Mouse (Mus musculus): ENCODE results near the gene Alyref. TPM values are rescaled to one million over a fixed set of nuclear protein-coding genes. Genes with fewer than 3 reads are reported as not detected.
A peak's percentile ranks its signal among the peaks of the same experiment; 100 is the strongest.

Alyref gene
- polyA plus RNA-seq, 1 experiment from 2014 or later = 219 TPM

- no peak for ATAC-seq (ENCODE audit: low FRiP score)
- WGBS = 83% methylated on average over 3 of the region's 3 CpGs
- peaks cover 17% of the 10 kb centered on the region for H3K36me3 ChIP-seq
Observed at GRCm38 (mm10) chr11:120548214-120548613, 50.0 kb downstream of the Alyref start.

GRCm38 (mm10) chr11:120547469-120547868 lies 50.7 kb downstream of the Alyref start:
- ATAC-seq (ENCODE audit: low FRiP score) = no peak
- Histone ChIP-seq H3K4me2 (peak overlapping the region; percentile 92), H3K9me3 (replicated peaks) (no peaks in the 10 kb centered on the region)

More at GRCm38 (mm10) chr11:120548214-120548613, 50.0 kb downstream of the Alyref start:
- H3K9ac ChIP-seq (replicated peaks) = peak overlapping the region; percentile 98
- H3K4me1 ChIP-seq = peaks cover 43% of the 10 kb centered on the region
- no peaks in the 10 kb centered on the region for H3K27me3 ChIP-seq (replicated peaks)
- H3K27ac ChIP-seq (replicated peaks) = no peak overlapping the region
- H3K4me3 ChIP-seq (replicated peaks) = peak overlapping the region; percentile 94
- H3K9me3 ChIP-seq (replicated peaks) = no peaks in the 10 kb centered on the region
- peak overlapping the region; percentile 92 for H3K4me2 ChIP-seq

GRCm38 (mm10) chr11:120545964-120546363 lies 52.2 kb downstream of the Alyref start:
- Histone ChIP-seq H3K4me3 (replicated peaks) (no peak overlapping the region), H3K9me3 (replicated peaks) (no peaks in the 10 kb centered on the region), H3K27me3 (replicated peaks) (no peaks in the 10 kb centered on the region), H3K4me2 (no peak overlapping the region), H3K36me3 (peaks cover 32% of the 10 kb centered on the region), H3K27ac (replicated peaks) (no peak overlapping the region), H3K4me1 (peaks cover 41% of the 10 kb centered on the region), H3K9ac (replicated peaks) (no peak overlapping the region)
- no peak for ATAC-seq (ENCODE audit: low FRiP score)
- 92% methylated on average over 3 of the region's 3 CpGs for WGBS

More at GRCm38 (mm10) chr11:120547469-120547868, 50.7 kb downstream of the Alyref start:
- 69% methylated on average over 2 of the region's 2 CpGs for WGBS
- H3K36me3 ChIP-seq = peaks cover 24% of the 10 kb centered on the region
- H3K27me3 ChIP-seq (replicated peaks) = no peaks in the 10 kb centered on the region
- H3K4me3 ChIP-seq (replicated peaks) = 0 out of 2 replicates have a peak overlapping the region, but pooled peaks have one; percentile 94
- no peak overlapping the region for H3K27ac ChIP-seq (replicated peaks)
- 0 out of 2 replicates have a peak overlapping the region, but pooled peaks have one; percentile 98 for H3K9ac ChIP-seq (replicated peaks)
- H3K4me1 ChIP-seq = peaks cover 43% of the 10 kb centered on the region

GRCm38 (mm10) chr11:120542376-120542775 lies 55.8 kb downstream of the Alyref start:
- no peak overlapping the region for H3K27ac ChIP-seq (replicated peaks)
- H3K4me3 ChIP-seq (replicated peaks) = no peak overlapping the region
- no peak overlapping the region for H3K4me2 ChIP-seq
- peaks cover 32% of the 10 kb centered on the region for H3K36me3 ChIP-seq
- H3K9ac ChIP-seq (replicated peaks) = no peak overlapping the region
- no peaks in the 10 kb centered on the region for H3K27me3 ChIP-seq (replicated peaks)
- 90% methylated on average over 6 of the region's 6 CpGs for WGBS
- H3K9me3 ChIP-seq (replicated peaks) = no peaks in the 10 kb centered on the region
- no peak for ATAC-seq (ENCODE audit: low FRiP score)
- H3K4me1 ChIP-seq = peaks cover 35% of the 10 kb centered on the region

Small RNA genes within 50 kb of the gene (microRNA-seq; reads per million reads assigned to microRNA genes)
- not detected for gene Mir6936

Other genes starting within 250 kb of the Alyref start
- 3,602 and 3,776 TPM in 2 replicates for gene Actg1, start 249.8 kb downstream of the Alyref start, polyA plus RNA-seq (2015; fragmentation: Nextera tagmentation; extraction: Ambion mirVana)
- gene Fscn2, start 236.8 kb downstream of the Alyref start, polyA plus RNA-seq (2015; fragmentation: Nextera tagmentation; extraction: Ambion mirVana) = 0.64 and 1.4 TPM in 2 replicates
- 71.6 and 81.5 TPM in 2 replicates for gene Faap100, start 219.6 kb downstream of the Alyref start, polyA plus RNA-seq (2015; fragmentation: Nextera tagmentation; extraction: Ambion mirVana)
- 30.2 and 32.6 TPM in 2 replicates for gene Nploc4, start 160.7 kb downstream of the Alyref start, polyA plus RNA-seq (2015; fragmentation: Nextera tagmentation; extraction: Ambion mirVana)
- gene Tspan10, start 155.7 kb downstream of the Alyref start, polyA plus RNA-seq (2015; fragmentation: Nextera tagmentation; extraction: Ambion mirVana) = not detected in 2 replicates
- gene Pde6g, start 144.9 kb downstream of the Alyref start, polyA plus RNA-seq (2015; fragmentation: Nextera tagmentation; extraction: Ambion mirVana) = 0.09 and 0.28 TPM in 2 replicates
- 12.1 and 12.8 TPM in 2 replicates for gene Oxld1, start 140.3 kb downstream of the Alyref start, polyA plus RNA-seq (2015; fragmentation: Nextera tagmentation; extraction: Ambion mirVana)
- gene Ccdc137, start 140.2 kb downstream of the Alyref start, polyA plus RNA-seq (2015; fragmentation: Nextera tagmentation; extraction: Ambion mirVana) = 24.5 and 26.6 TPM in 2 replicates
- gene Arl16, start 130.8 kb downstream of the Alyref start, polyA plus RNA-seq (2015; fragmentation: Nextera tagmentation; extraction: Ambion mirVana) = 68.1 and 76.7 TPM in 2 replicates
- gene Mrpl12, start 113.8 kb downstream of the Alyref start, polyA plus RNA-seq (2015; fragmentation: Nextera tagmentation; extraction: Ambion mirVana) = 142 and 144 TPM in 2 replicates
- 27.6 and 33.6 TPM in 2 replicates for gene Slc25a10, start 106.5 kb downstream of the Alyref start, polyA plus RNA-seq (2015; fragmentation: Nextera tagmentation; extraction: Ambion mirVana)
- 0.26 and 0.41 TPM in 2 replicates for gene Gcgr, start 67.7 kb downstream of the Alyref start, polyA plus RNA-seq (2015; fragmentation: Nextera tagmentation; extraction: Ambion mirVana)
- gene Mcrip1, start 48.6 kb downstream of the Alyref start, polyA plus RNA-seq (2015; fragmentation: Nextera tagmentation; extraction: Ambion mirVana) = 229 and 235 TPM in 2 replicates
- 0.69 and 14.1 TPM in 2 replicates for gene Ppp1r27, start 47.2 kb downstream of the Alyref start, polyA plus RNA-seq (2015; fragmentation: Nextera tagmentation; extraction: Ambion mirVana)
- gene P4hb, start 25.1 kb downstream of the Alyref start, polyA plus RNA-seq (2015; fragmentation: Nextera tagmentation; extraction: Ambion mirVana) = 282 and 351 TPM in 2 replicates
- 488 and 542 TPM in 2 replicates for gene Arhgdia, start 16.7 kb downstream of the Alyref start, polyA plus RNA-seq (2015; fragmentation: Nextera tagmentation; extraction: Ambion mirVana)
- gene Anapc11, start 56 bp upstream of the Alyref start, polyA plus RNA-seq (2015; fragmentation: Nextera tagmentation; extraction: Ambion mirVana) = 206 and 208 TPM in 2 replicates
- gene Npb, start 10.1 kb upstream of the Alyref start, polyA plus RNA-seq (2015; fragmentation: Nextera tagmentation; extraction: Ambion mirVana) = 0.86 and 3.2 TPM in 2 replicates
- gene Pcyt2, start 19.6 kb upstream of the Alyref start, polyA plus RNA-seq (2015; fragmentation: Nextera tagmentation; extraction: Ambion mirVana) = 224 and 248 TPM in 2 replicates
- gene Sirt7, start 26.9 kb upstream of the Alyref start, polyA plus RNA-seq (2015; fragmentation: Nextera tagmentation; extraction: Ambion mirVana) = 43.2 and 45.1 TPM in 2 replicates
- gene Mafg, start 35.2 kb upstream of the Alyref start, polyA plus RNA-seq (2015; fragmentation: Nextera tagmentation; extraction: Ambion mirVana) = 40.1 and 41.0 TPM in 2 replicates
- 19.1 and 20.8 TPM in 2 replicates for gene Pycr1, start 45.4 kb upstream of the Alyref start, polyA plus RNA-seq (2015; fragmentation: Nextera tagmentation; extraction: Ambion mirVana)
- gene Myadml2, start 49.8 kb upstream of the Alyref start, polyA plus RNA-seq (2015; fragmentation: Nextera tagmentation; extraction: Ambion mirVana) = 2.5 and 2.6 TPM in 2 replicates
- gene Notum, start 62.8 kb upstream of the Alyref start, polyA plus RNA-seq (2015; fragmentation: Nextera tagmentation; extraction: Ambion mirVana) = 6.1 and 7.1 TPM in 2 replicates
- 144 and 148 TPM in 2 replicates for gene Aspscr1, start 74.6 kb upstream of the Alyref start, polyA plus RNA-seq (2015; fragmentation: Nextera tagmentation; extraction: Ambion mirVana)
- gene Cenpx, start 115.4 kb upstream of the Alyref start, polyA plus RNA-seq (2015; fragmentation: Nextera tagmentation; extraction: Ambion mirVana) = 108 and 115 TPM in 2 replicates
- gene Lrrc45, start 115.6 kb upstream of the Alyref start, polyA plus RNA-seq (2015; fragmentation: Nextera tagmentation; extraction: Ambion mirVana) = 76.8 and 81.3 TPM in 2 replicates
- 459 and 611 TPM in 2 replicates for gene Rac3, start 123.1 kb upstream of the Alyref start, polyA plus RNA-seq (2015; fragmentation: Nextera tagmentation; extraction: Ambion mirVana)
- gene Dcxr, start 128.9 kb upstream of the Alyref start, polyA plus RNA-seq (2015; fragmentation: Nextera tagmentation; extraction: Ambion mirVana) = 9.4 and 18.9 TPM in 2 replicates
- 0.87 and 10.7 TPM in 2 replicates for gene Cbr2, start 133.7 kb upstream of the Alyref start, polyA plus RNA-seq (2015; fragmentation: Nextera tagmentation; extraction: Ambion mirVana)
- gene Hmga1b, start 164.4 kb upstream of the Alyref start, polyA plus RNA-seq (2015; fragmentation: Nextera tagmentation; extraction: Ambion mirVana) = 2.2 and 3.1 TPM in 2 replicates
- gene Rfng, start 185.8 kb upstream of the Alyref start, polyA plus RNA-seq (2015; fragmentation: Nextera tagmentation; extraction: Ambion mirVana) = 123 and 136 TPM in 2 replicates
- gene Gps1, start 185.9 kb upstream of the Alyref start, polyA plus RNA-seq (2015; fragmentation: Nextera tagmentation; extraction: Ambion mirVana) = 266 and 277 TPM in 2 replicates
- 45.4 and 52.4 TPM in 2 replicates for gene Dus1l, start 198.0 kb upstream of the Alyref start, polyA plus RNA-seq (2015; fragmentation: Nextera tagmentation; extraction: Ambion mirVana)
- 67.9 and 71.0 TPM in 2 replicates for gene Fasn, start 226.2 kb upstream of the Alyref start, polyA plus RNA-seq (2015; fragmentation: Nextera tagmentation; extraction: Ambion mirVana)